Mouse (Mus musculus) kidney, embryonic 16.5 days (tissue): Measurements from ENCODE around the gene Glb1l3. TPM values are rescaled to one million over a fixed set of nuclear protein-coding genes. Genes with fewer than 3 reads are reported as not detected.

Source experiments
- ATAC-seq: fragments of 200-750 bp; cut with Nextera tagmentation; 2 replicates; pipeline ENCODE4 v1.8.0; 2017; ENCODE audit warnings: moderate TSS enrichment; ENCODE audit not compliant: low FRiP score, low TSS enrichment
- H3K27ac ChIP-seq: fragments of 300-500 bp; sonication (generic); 2 replicates; pipeline ENCODE4 v1.5.1; 2014; ENCODE audit warnings: low read length
- H3K27me3 ChIP-seq: fragments of 300-500 bp; sonication (generic); 2 replicates; pipeline ENCODE4 v1.6.1; 2014; ENCODE audit warnings: low read length, control low read depth, mixed read lengths; ENCODE audit not compliant: insufficient read depth
- H3K36me3 ChIP-seq: fragments of 300-500 bp; sonication (generic); 2 replicates; pipeline ENCODE4 v1.6.1; 2014; ENCODE audit warnings: low read length, control low read depth, mixed read lengths; ENCODE audit not compliant: insufficient read depth
- H3K4me1 ChIP-seq: fragments of 300-500 bp; sonication (generic); 2 replicates; pipeline ENCODE4 v1.6.1; 2014; ENCODE audit warnings: low read length, control low read depth, mixed read lengths; ENCODE audit not compliant: insufficient read depth
- H3K4me2 ChIP-seq: fragments of 300-500 bp; sonication (generic); replicated peaks from 2 replicates; pipeline ENCODE4 v1.6.1; 2014; ENCODE audit warnings: low read depth, low read length
- H3K4me3 ChIP-seq: fragments of 300-500 bp; sonication (generic); 2 replicates; pipeline ENCODE4 v1.5.1; 2014; ENCODE audit warnings: mild to moderate bottlenecking, low read length
- H3K9ac ChIP-seq: fragments of 300-500 bp; sonication (generic); replicated peaks from 2 replicates; pipeline ENCODE4 v1.6.1; 2014; ENCODE audit warnings: low read length
- H3K9me3 ChIP-seq: fragments of 300-500 bp; sonication (generic); 2 replicates; pipeline ENCODE4 v1.6.1; 2016; ENCODE audit warnings: low read length, control low read depth
- WGBS: fragments of 180-500 bp; shearing (Covaris S2); extraction: QIAGEN DNeasy Blood & Tissue Kit; methylation state at CpG from one replicate; pipeline ENCODE4 v1.1.7; 2014; 5-methylcytosine and 5-hydroxymethylcytosine counted together
- polyA plus RNA-seq: library from polyadenylated mRNA; unstranded; fragments of >200 nt; fragmentation: Nextera tagmentation; extraction: Ambion mirVana; gene quantifications from 2 replicates; pipeline ENCODE4 v1.2.1, GENCODE M21; 2015

The Glb1l3 gene
- polyA plus RNA-seq, 1 experiment from 2014 or later = not detected

GRCm38 (mm10) chr9:26792829-26793228 is 67.9 kb downstream of the Glb1l3 start:
- Histone ChIP-seq H3K9ac (no peak overlapping the region), H3K4me1 (no peaks in the 10 kb centered on the region), H3K4me2 (no peak overlapping the region), H3K27me3 (no peaks in the 10 kb centered on the region), H3K4me3 (no peak overlapping the region), H3K9me3 (no peaks in the 10 kb centered on the region), H3K27ac (no peak overlapping the region), H3K36me3 (no peaks in the 10 kb centered on the region)
- WGBS = 72% methylated on average over 3 of the region's 3 CpGs
- no peak for ATAC-seq

GRCm38 (mm10) chr9:26783414-26783975 is 77.2 kb downstream of the Glb1l3 start:
- H3K36me3 ChIP-seq = no peaks in the 10 kb centered on the region
- no peak overlapping the region for H3K27ac ChIP-seq
- H3K9ac ChIP-seq = no peak overlapping the region
- H3K9me3 ChIP-seq = no peaks in the 10 kb centered on the region
- no peak overlapping the region for H3K4me2 ChIP-seq
- H3K4me1 ChIP-seq = no peaks in the 10 kb centered on the region
- no peak for ATAC-seq
- no peaks in the 10 kb centered on the region for H3K27me3 ChIP-seq
- WGBS = 66% methylated on average over 7 of the region's 7 CpGs
- H3K4me3 ChIP-seq = no peak overlapping the region

DNA sequence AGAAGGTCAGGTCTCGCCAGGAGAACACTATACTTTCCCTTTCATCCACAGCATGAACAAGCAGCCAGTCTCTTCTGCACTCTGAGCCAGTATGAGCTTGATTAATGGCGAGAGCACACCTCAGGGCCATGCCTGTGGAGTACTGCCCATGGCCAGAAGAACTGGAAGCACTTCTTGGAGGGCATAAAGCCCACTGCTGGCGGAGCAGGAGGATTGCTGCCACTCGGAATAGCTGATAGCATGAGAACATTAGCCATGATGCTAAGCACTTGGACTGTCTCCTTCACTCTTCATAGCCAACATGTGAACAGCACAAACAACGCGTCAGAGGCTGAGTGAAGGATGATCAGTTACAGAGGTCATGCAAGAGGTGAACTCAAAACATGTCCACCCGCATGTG is 82.3 kb downstream of the Glb1l3 start:
- Histone ChIP-seq H3K4me1 (no peaks in the 10 kb centered on the region), H3K9me3 (no peaks in the 10 kb centered on the region), H3K4me2 (no peak overlapping the region), H3K36me3 (no peaks in the 10 kb centered on the region), H3K4me3 (no peak overlapping the region), H3K9ac (no peak overlapping the region), H3K27ac (no peak overlapping the region), H3K27me3 (no peaks in the 10 kb centered on the region)
- 70% methylated on average over 7 of the region's 7 CpGs for WGBS
- ATAC-seq = no peak

DNA sequence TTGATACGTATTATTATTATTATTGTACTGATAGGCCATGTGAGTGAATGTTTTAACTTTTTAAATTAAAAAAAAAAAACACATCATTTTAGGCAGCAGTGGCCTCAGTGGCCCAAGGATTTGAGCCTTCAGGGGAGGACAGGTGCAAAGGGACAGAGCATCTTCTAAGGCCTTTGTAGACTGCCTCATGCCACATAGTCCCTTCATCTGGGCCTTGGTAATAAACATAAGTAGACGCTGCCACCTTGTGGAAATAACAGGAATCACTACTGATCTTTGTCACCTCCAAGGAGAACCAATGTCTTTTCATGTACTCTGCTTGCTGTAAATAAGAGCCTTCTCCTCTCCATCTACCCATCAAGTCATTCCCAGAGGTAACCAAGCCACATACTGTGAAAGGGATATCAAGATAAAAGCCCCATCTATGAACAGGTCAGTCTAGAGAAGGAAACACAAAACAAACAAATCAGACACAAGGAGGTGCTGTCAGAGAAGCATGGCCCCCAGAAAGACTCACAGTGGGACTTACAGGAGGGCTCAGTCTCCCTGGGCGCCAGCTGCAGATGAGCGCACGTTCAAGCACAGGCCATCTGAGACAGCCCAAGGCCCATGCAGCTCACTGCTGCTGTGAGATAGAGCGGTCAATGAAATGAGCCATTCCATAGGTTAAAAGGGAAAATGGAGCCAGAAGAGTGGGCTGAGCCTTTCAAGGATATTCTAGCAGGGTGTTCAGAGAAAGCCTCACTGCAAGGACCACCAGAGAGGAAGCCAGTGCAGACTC is 84.4 kb downstream of the Glb1l3 start:
- no peak overlapping the region for H3K27ac ChIP-seq
- WGBS = 65% methylated on average over 6 of the region's 6 CpGs
- H3K36me3 ChIP-seq = no peaks in the 10 kb centered on the region
- H3K4me3 ChIP-seq = no peak overlapping the region
- H3K9me3 ChIP-seq = no peaks in the 10 kb centered on the region
- H3K27me3 ChIP-seq = no peaks in the 10 kb centered on the region
- H3K9ac ChIP-seq = no peak overlapping the region
- peak; percentile 50; the same call in 1 of the 2 replicates for ATAC-seq
- no peak overlapping the region for H3K4me2 ChIP-seq
- H3K4me1 ChIP-seq = no peaks in the 10 kb centered on the region

DNA sequence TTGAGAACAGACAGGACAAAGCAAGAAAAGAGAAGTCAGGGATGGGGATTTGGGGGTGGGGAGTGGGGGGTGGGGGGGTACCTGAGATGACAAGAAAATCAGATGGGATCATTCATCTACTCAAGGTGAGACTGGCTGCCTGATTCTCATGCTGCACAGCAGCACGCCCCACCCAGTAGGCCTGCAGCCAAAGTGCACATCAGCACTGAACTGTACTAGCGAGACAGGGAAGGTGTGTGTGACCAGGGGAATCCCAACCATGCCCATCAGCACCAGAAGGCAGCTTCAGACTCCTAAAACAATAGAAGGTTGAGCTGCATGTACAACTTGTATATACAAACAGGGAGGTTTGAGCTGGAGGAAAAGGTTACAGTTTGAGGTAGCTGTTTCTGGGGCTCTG is 85.0 kb downstream of the Glb1l3 start:
- no peak for ATAC-seq
- Histone ChIP-seq H3K27ac (no peak overlapping the region), H3K4me1 (no peaks in the 10 kb centered on the region), H3K4me3 (no peak overlapping the region), H3K27me3 (no peaks in the 10 kb centered on the region), H3K9me3 (no peaks in the 10 kb centered on the region), H3K9ac (no peak overlapping the region), H3K36me3 (no peaks in the 10 kb centered on the region), H3K4me2 (no peak overlapping the region)
- 73% methylated on average over 2 of the region's 2 CpGs for WGBS

DNA sequence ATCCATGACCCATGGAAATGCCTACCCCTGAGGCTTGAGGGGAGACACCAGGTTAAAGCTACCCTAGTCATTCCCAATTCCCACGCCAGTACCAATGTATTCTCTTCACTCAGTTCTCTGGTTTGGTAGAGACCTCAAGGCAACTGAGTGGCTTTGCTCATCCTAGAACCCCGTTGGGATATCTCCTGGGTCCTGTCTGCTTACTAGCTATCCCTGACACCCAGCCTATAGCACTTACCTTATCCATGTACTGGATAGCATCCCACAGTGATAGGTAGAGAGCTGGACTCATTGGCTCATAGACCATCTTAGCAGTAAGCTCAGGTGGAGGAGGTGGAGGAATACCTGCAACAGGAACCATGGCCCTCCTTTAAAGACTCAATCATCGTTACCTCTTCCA is 92.5 kb downstream of the Glb1l3 start:
- no peak overlapping the region for H3K27ac ChIP-seq
- no peak overlapping the region for H3K9ac ChIP-seq
- ATAC-seq = no peak
- H3K4me2 ChIP-seq = no peak overlapping the region
- no peaks in the 10 kb centered on the region for H3K9me3 ChIP-seq
- 82% methylated on average over 3 of the region's 3 CpGs for WGBS
- H3K27me3 ChIP-seq = no peaks in the 10 kb centered on the region
- H3K4me1 ChIP-seq = no peaks in the 10 kb centered on the region
- no peak overlapping the region for H3K4me3 ChIP-seq
- no peaks in the 10 kb centered on the region for H3K36me3 ChIP-seq

Other genes starting within 250 kb of the Glb1l3 start
- gene B3gat1, start 127.2 kb downstream of the Glb1l3 start, polyA plus RNA-seq = 0.07 and 0.12 TPM in 2 replicates
- 46.1 and 48.5 TPM in 2 replicates for gene Glb1l2, start 54.4 kb downstream of the Glb1l3 start, polyA plus RNA-seq
- gene Gm1110, start 62.2 kb upstream of the Glb1l3 start, polyA plus RNA-seq = not detected in 2 replicates
- 56.6 and 58.8 TPM in 2 replicates for gene Acad8, start 138.7 kb upstream of the Glb1l3 start, polyA plus RNA-seq
- 146 and 151 TPM in 2 replicates for gene Thyn1, start 138.8 kb upstream of the Glb1l3 start, polyA plus RNA-seq
- 34.1 and 35.4 TPM in 2 replicates for gene Vps26b, start 169.2 kb upstream of the Glb1l3 start, polyA plus RNA-seq
- 32.2 and 32.8 TPM in 2 replicates for gene Ncapd3, start 169.3 kb upstream of the Glb1l3 start, polyA plus RNA-seq